Mouse (Mus musculus) Patski (cell line): ENCODE data around the gene Pemt. TPM values are rescaled to one million over a fixed set of nuclear protein-coding genes. Genes with fewer than 3 reads are reported as not detected.

ENCODE experiments used
- ATAC-seq: fragments of 100-300 bp; one replicate; pipeline ENCODE4 v1.8.0; 2021
- CTCF ChIA-PET: fragments of 350-600 bp; sonication (Branson Sonifier 250); formaldehyde crosslinking; loops from one replicate; lab custom pipeline; 2022; ENCODE audit warnings: inconsistent platforms; lab: Charles Lee
- POLR2A ChIA-PET: fragments of 350-600 bp; sonication (Branson Sonifier 250); formaldehyde crosslinking; loops from one replicate; lab custom pipeline; 2022; ENCODE audit warnings: antibody characterized with exemption, inconsistent platforms; lab: Charles Lee
- DNase-seq: peaks from one replicate; pipeline ENCODE4 v3.0.0-alpha.2; 2011; ENCODE audit warnings: low read depth, low spot score
- H3K27me3 ChIP-seq: fragments of 371-371 bp; one replicate; pipeline ENCODE4 v1.5.1; 2021
- CTCF ChIP-seq: fragments of 100-300 bp; IDR thresholded peaks from one replicate; pipeline ENCODE4 v1.5.1; 2021
- in situ Hi-C: fragments of 300-500 bp; cut with MboI; formaldehyde crosslinking; loops from 3 replicates; pipeline ENCODE4 v1.11.1; 2018; ENCODE audit warnings: low pct_unique_long_range_greater_than_20kb, mixed read lengths
- polyA plus RNA-seq: library from polyadenylated mRNA; unstranded; gene quantifications from one replicate; pipeline ENCODE4 v1.2.3, GENCODE M21; 2021

Gene Pemt
- polyA plus RNA-seq, 1 experiment from 2014 or later, result 6.9 TPM

GRCm38 (mm10) chr11:59971691-59972090 lies 74.6 kb downstream of the Pemt start:
- in situ Hi-C loops, result no loop called here
- no peaks in the 10 kb centered on the region for H3K27me3 ChIP-seq
- TF ChIP-seq CTCF, result no peak
- DNase-seq (no peak), ATAC-seq (no peak)
- POLR2A ChIA-PET, result no interaction called here
- CTCF ChIA-PET, result no interaction called here

GRCm38 (mm10) chr11:59970780-59971179 lies 75.5 kb downstream of the Pemt start:
- no peak for DNase-seq
- ChIA-PET CTCF (no interaction called here), POLR2A (no interaction called here)
- no peak for TF ChIP-seq CTCF
- in situ Hi-C loops, result no loop called here
- no peak for ATAC-seq
- H3K27me3 ChIP-seq, result no peaks in the 10 kb centered on the region

DNA sequence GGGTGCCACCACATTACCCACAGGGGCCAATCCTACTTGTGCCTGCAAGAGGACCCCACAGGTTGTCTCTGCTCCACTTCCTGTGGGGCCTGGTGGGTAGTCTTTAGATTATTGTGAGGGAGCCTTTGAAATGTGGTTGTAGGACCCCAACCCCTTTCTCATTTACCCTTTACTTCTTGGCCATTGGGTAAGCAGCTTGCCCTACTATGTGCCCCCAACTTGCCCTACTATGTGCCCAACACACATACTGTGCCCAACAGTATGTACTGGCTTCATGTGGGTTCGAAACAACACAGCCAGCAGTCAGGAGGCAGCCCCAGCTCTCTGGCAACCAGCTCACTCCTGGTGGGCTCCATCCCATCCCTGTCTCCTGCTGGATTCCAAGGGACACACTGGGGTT lies 78.5 kb downstream of the Pemt start:
- ATAC-seq (no peak), DNase-seq (no peak)
- H3K27me3 ChIP-seq, result no peaks in the 10 kb centered on the region
- POLR2A ChIA-PET, result interaction anchor here (0.6 kb wide), 1 partner anchor 205 kb away, joined by 3 read pairs; no protein-coding TSS in a partner anchor
- CTCF ChIA-PET, result interaction anchor here (2.7 kb wide), 1 partner anchor 60 kb away, joined by 5 read pairs; no protein-coding TSS in a partner anchor
- TF ChIP-seq CTCF, result no peak
- in situ Hi-C loops, result loop anchor here (5.0 kb wide), 2 partner anchors 65 to 110 kb away; no protein-coding TSS in a partner anchor

GRCm38 (mm10) chr11:59966102-59966483 lies 80.2 kb downstream of the Pemt start:
- ChIA-PET POLR2A (no interaction called here), CTCF (no interaction called here)
- DNase-seq (no peak), ATAC-seq (no peak)
- no peak for TF ChIP-seq CTCF
- no peaks in the 10 kb centered on the region for H3K27me3 ChIP-seq
- in situ Hi-C loops, result loop anchor here (5.0 kb wide), 2 partner anchors 66 to 111 kb away; no protein-coding TSS in a partner anchor

DNA sequence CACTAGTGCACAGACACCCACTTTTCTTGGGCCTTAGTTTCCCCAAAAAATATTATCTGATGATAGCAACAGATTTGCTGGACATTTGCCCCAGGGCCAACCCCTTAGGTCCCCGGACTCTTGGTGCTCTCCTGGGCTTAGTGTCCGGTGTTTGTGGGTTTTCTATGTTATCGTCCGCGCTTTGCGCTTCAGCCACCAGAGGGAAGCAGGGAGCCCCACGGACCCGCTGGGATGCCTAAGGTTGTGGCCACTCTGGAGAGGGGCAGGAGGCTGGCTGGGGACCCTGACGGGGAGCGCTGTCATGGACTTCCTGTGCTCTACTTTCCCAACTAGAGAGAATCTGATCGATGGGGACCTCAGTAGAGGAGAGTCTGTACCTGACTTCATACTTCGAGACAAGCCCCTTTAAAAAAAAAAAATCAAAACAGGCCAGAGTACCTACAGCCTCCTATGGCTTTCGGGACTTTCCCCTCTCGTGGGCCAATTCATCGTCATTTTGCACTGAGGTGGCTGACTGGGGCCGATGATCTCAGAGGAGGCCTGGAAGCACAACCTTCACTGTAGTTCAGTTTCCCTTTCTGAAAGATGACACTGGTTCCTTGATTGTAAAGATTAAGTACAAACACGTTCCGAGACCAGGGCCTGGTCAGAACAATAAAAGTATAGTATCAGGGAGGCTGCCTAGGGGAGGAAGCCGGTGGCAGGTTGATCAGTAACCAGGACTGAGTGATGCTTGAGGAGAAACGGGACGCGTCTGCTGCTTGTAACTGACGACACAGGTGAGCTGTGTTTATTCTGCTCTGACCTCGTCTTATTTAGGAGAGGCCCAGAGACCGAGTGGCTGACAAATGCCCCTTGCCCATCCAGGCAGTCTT lies 80.8 kb downstream of the Pemt start:
- ChIA-PET CTCF (interaction anchor here (0.9 to 1.0 kb wide), 2 partner anchors 9 to 111 kb away, joined by 3 read pairs; no protein-coding TSS in a partner anchor), POLR2A (no interaction called here)
- TF ChIP-seq CTCF, result peak; percentile 98
- no peaks in the 10 kb centered on the region for H3K27me3 ChIP-seq
- in situ Hi-C loops, result loop anchor here (5.0 kb wide), 2 partner anchors 67 to 112 kb away; no protein-coding TSS in a partner anchor
- DNase-seq (peak; percentile 34), ATAC-seq (peak; percentile 89)

GRCm38 (mm10) chr11:59964818-59965217 lies 81.5 kb downstream of the Pemt start, which contains the start of gene Rasd1:
TSS of gene Rasd1 (minus strand) at chr11:59964944.
- ChIA-PET POLR2A (interaction anchor here (0.9 kb wide), 1 partner anchor 111 kb away, joined by 3 read pairs; no protein-coding TSS in a partner anchor), CTCF (interaction anchor here (0.9 to 1.5 kb wide), 3 partner anchors 8 to 112 kb away, joined by 3 read pairs; no protein-coding TSS in a partner anchor)
- H3K27me3 ChIP-seq, result no peaks in the 10 kb centered on the region
- no peak for DNase-seq
- in situ Hi-C loops, result loop anchor here (5.0 kb wide), 2 partner anchors 67 to 112 kb away; no protein-coding TSS in a partner anchor
- ATAC-seq, result peak; percentile 77
- no peak for TF ChIP-seq CTCF

DNA sequence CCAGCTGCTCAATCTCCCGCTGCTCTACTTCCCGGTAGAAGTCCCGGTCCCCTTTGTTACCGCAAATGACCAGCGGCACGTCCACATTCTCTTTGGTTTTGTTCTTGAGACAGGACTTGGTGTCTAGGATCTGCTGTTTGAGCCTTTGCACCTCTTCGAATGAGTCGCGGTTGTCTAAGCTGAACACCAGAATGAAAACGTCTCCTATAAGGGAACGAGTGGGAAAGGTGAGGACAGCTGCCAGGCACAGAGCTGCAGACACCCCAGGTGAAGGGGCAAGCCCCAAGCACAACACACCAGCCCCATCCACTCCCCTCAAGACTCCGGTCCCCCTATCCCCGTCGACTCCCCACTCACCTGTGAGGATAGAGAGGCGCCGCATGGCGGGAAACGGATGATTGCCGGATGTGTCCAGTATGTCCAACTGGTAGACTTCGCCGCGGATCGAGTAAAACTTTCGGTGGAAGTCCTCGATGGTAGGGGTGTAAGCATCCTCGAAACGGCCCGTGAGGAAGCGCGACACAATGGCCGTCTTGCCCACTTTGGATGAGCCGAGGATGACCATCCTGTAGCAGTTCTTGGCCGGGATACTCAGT lies 82.0 kb downstream of the Pemt start:
- ChIA-PET CTCF (interaction anchor here (0.9 to 1.5 kb wide), 3 partner anchors 8 to 113 kb away, joined by 3 read pairs; no protein-coding TSS in a partner anchor), POLR2A (interaction anchor here (0.9 kb wide), 1 partner anchor 112 kb away, joined by 3 read pairs; no protein-coding TSS in a partner anchor)
- no peak for DNase-seq
- no peaks in the 10 kb centered on the region for H3K27me3 ChIP-seq
- no peak for TF ChIP-seq CTCF
- in situ Hi-C loops, result no loop called here
- ATAC-seq, result no peak

DNA sequence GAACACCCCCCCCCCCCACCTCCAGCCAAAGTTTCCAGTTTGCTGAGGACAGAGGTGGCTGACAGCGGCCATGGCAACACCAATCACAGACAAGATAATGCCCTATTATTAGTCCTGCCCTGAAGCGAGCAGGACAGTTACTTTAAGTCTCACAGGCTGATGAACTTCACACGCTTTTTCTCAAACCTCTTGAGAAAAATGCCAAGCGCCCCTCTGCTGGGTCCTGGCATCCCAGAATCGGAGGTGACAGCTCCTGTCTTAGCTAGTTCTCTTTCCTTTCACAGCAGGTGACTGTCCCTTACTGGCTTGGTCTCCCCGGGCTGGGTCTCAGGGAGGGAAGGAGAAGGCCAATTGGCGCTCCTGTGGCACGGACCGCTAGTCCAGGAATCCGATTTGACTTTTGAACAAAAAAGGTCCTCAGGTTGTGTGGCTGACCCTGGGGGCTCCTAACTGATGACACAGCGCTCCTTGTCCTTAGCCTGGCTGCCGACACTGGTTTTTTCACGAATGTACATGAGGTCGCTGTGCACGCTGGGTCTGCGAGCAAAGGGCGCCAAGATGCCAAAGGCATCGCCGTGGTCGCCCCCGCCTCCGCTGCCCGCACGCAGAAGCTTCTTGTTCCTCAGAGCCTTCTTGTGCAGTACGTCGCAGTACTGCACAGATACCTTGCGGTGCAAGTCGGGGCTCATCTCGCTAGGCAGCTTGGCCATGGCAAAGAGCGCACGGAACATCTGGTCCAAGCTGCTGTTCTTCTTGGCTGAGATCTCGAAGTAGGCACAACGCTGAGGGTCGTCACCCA lies 82.7 kb downstream of the Pemt start:
- POLR2A ChIA-PET, result interaction anchor here (0.9 kb wide), 1 partner anchor 112 kb away, joined by 3 read pairs; no protein-coding TSS in a partner anchor
- in situ Hi-C loops, result no loop called here
- CTCF ChIA-PET, result interaction anchor here (1.5 kb wide), 1 partner anchor 74 kb away, joined by 3 read pairs; no protein-coding TSS in a partner anchor
- ATAC-seq, result no peak
- TF ChIP-seq CTCF, result no peak
- DNase-seq, result no peak
- H3K27me3 ChIP-seq, result no peaks in the 10 kb centered on the region

DNA sequence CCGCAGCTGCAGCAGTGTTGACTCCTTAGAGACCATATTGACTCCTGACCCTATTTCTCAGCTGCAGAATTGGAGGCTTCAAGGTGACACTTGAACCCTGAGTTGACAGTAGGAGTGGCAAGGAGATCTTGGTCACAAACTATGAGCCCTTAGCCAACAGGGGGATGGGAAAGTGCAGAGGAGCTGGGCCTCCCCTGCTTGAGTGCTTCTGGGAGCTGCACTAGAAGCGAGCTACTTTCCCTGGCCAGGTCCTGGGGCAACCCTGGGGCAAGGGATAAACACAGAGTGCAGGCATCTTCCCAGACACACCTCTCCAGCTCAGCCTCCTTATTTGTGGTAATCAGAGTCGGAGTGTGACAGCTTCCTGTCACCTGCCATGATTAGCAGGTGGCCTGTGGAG lies 83.7 kb downstream of the Pemt start:
- DNase-seq (no peak), ATAC-seq (no peak)
- in situ Hi-C loops, result no loop called here
- ChIA-PET POLR2A (no interaction called here), CTCF (no interaction called here)
- H3K27me3 ChIP-seq, result no peaks in the 10 kb centered on the region
- TF ChIP-seq CTCF, result no peak
